Mouse (Mus musculus): ENCODE results near the gene Gm14403.
"Not testable (repeated sequence)": the region's sequence is repeated elsewhere in the genome, so short reads cannot be mapped to it uniquely, and the experiment has no call there.

Gm14403 gene

DNA sequence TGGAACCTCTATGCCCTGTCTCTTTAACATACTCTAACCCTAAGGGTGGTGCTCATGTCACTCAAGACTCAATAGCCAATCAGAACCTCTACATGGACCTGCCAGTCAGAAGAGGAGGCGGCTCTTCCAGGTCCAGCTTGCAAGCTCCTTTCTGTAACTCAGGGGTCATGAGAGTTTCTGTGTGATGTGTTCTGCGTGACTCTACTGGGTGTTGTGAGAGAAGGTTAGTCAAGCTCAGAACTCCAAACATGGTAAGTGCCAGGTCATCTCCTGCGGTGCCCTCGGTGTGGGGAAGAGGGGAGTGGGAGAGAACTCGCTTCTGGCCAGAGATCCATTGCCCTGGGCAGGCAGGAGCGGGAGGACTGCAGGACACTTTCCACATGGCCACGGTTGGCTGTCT, at the start of gene Gm14403:
TSS of gene Gm14403 (plus strand) at position 149 of the 400 bp plus-strand sequence.
- DNase-seq (ENCODE audit: low spot score) = not testable (repeated sequence)

DNA sequence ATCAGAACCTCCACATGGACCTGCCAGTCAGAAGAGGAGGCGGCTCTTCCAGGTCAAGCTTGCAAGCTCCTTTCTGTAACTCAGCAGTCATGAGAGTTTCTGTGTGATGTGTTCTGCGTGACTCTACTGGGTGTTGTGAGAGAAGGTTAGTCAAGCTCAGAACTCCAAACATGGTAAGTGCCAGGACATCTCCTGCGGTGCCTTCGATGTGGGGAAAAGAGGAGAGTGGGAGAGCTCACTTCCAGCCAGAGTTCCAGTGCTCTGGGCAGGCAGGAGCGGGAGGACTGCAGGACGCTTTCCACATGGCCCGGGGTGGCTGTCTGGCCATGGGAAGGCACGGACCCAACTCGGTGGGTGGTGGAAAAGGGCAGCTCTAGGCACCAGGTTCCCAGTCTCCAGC, 33.3 kb upstream of the Gm14403 start, which contains the start of gene Zfp970:
TSS of gene Zfp970 (plus strand) at position 58 of the 400 bp plus-strand sequence.
- DNase-seq (ENCODE audit: low spot score) = not testable (repeated sequence)

DNA sequence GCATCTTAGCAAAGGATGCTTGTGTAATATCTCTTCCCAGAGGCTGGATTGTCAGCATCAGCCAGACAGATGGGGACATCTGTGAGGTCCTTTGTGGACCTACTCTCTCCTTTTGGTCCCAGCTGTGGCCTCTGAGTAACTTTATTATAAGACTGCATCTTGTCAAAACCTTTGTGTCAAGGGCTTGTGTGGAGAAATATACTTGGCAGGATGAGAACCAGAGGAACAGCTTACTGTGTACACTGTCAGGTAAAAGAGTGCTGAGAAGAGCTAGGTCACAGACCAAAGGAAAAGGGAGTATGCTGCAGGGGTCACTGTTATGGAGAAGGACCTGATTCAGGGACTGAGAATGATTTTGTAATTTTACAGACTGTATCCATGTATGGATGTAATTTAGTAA, 29.8 kb upstream of the Gm14403 start:
- not testable (repeated sequence) for DNase-seq (ENCODE audit: low spot score)

DNA sequence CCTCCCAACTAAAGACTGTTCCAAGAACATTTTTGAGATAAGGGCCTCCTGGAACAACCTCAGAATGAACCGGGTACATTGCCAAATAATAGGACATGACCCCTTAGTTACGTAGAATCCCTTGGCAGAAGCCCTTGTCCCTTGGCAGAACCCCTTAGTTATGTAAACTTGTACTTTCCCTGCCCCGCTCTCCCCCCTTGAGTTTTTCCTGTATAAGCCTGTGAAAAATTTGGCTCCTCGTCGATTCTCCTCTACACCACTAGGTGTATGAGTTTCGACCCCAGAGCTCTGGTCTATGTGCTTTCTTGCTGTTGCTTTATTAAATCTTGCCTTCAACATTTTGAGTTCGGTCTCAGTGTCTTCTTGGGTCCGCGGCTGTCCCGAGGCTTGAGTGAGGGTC, 25.8 kb upstream of the Gm14403 start:
- DNase-seq (ENCODE audit: low spot score) = not testable (repeated sequence)

DNA sequence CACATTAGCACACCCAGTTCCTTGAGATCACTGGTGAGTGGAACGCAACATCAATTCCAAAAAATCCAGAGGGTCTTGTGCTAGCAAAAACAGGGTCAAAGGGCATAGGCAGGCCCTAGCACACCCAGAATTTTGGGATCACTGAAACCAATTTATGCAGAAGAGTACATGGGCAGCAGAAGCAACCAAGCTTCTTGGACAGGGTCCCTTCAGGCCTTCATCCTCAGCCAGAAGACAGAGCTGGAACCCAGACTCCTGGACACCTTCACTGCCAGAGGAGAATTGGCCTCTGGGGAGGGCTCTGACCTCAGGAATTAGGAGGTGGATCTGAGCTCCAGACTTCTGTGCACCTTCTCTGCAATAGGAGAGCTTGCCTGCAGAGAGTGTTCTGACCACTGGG, 16.0 kb upstream of the Gm14403 start:
- not testable (repeated sequence) for DNase-seq (ENCODE audit: low spot score)

DNA sequence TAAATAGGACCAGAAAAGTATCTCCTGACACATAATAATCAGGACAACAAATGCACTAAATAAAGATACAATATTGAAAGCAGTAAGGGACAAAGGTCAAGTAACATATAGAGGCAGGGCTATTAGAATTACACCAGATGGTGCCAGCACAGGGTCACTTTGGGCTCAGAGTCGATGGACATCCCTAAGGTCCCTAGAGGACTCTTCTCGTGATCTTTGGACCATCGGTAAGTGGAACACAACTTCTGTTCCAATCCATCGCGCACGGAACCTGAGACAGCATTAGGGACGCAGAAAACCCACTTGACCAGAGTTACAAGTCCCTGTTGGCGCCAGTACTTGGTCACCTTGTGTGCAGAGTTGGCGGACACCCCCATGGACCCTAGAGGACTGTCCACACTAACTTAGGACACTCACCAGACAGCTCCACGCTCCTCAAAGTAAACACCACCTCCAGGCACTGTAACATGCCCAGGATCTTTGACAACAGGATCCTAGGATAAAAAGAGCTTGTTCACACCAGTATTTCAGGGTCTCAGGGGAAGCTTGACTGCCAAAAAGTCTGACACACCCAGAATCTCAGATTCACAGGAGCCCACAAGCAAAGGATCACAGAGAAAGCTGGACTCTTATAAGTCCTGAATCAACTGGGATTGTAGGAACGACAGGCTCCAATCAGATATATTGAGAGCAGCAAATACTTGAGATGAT, 14.6 kb upstream of the Gm14403 start:
- DNase-seq (ENCODE audit: low spot score) = not testable (repeated sequence)

DNA sequence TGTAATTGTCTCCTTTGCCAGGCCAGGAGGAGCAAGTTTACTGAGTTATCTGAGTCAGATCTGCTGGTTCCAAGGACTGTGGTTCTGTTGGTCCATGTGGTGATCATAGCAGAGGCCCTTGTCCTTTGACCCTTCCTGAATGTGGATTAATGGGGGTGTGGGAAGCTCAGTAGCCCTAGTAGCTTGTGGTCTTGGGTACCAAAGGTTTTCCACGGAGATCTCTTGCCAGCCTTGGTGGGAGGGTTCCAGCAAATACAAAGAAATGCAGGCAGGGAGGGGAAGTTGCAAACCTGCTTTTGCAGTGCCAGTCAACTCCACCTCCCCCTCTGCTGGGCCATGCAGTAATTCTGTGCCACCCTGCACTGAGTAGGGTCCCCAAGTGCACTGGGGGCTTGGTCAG, 1.2 kb downstream of the Gm14403 start:
- DNase-seq (ENCODE audit: low spot score) = not testable (repeated sequence)

DNA sequence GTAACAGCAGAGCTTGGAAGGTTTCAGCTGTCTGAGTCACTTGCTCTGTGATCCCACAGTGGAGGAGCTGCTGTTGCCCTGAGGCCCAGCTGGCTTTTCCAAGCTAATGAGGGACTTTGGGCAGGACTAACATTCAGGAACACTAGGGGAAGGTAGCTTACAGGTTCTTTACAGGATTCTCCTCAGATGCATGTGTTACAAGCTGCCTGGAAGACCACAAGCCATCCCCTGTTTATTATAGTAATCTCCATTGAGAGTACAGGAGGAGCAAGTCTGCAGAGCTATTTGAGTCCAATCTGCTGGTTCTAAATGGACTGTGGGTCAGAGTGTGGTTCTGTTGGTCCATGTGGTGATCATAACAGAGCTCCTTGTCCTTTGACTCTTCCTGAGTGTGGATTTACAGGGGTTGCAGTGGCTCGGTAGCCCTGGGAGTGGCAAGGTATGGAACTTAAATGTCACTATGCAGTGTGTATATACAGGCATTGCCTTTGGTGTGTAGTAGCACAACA, 7.2 kb downstream of the Gm14403 start:
- DNase-seq (ENCODE audit: low spot score) = not testable (repeated sequence)

DNA sequence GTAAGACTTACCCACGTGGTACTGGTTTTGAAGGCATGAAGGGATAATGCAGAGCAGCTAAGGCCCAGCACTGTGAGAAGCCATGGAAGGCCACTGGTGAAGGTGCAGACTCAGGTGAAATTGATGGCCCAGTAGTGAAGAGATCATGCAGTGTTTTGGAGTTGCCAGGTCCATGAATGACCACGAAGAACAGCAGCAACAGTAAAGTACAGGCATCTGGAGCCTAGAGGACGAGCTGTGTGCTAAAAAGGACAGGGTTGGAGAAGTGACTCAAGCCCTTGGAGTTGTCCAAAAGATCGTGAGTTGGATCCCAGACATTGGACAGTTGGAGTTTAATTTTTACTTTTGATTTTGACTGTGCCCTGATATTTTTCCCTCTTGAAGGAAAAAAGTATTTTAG, 13.4 kb downstream of the Gm14403 start:
- DNase-seq (ENCODE audit: low spot score) = not testable (repeated sequence)

DNA sequence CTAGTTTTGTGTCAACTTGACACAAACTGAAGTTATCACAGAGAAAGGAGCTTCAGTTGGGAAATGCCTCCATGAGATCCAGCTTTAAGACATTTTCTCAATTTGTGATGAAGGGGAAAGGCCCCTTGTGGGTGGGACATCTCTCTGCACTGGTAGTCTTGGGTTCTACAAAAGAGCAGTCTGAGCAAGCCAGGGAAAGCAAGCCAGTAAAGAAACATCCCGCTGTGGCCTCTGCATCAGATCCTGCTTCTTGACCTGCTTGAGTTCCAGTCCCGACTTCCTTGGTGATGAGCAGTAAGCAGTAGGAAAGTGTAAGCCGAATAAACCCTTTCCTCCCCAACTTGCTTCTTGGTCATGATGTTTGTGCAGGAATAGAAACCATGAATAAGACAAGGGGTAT, 14.0 kb downstream of the Gm14403 start:
- not testable (repeated sequence) for DNase-seq (ENCODE audit: low spot score)

DNA sequence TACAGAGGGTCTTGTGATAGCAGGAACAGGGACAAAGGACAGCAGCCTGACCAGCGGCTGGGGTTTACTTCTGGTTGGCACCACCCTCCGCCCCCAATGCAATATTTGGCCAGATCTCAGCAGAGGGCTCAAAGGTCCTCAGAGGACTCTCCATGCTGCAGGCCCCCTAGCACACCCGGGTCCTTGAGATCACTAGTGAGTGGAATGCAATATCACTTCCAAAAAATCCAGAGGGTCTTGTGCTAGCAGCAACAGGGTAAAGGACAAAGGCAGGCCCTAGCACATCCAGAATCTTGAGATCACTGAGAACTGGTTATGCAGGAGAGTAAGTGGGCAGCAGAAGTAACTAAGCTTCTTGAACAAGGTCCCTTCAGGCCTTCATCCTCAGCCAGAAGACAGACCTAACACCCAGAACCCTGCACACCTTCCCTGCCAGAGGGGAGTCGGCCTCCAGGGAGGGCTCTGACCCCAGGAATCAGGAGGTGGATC, 16.0 kb downstream of the Gm14403 start:
- DNase-seq (ENCODE audit: low spot score) = not testable (repeated sequence)

DNA sequence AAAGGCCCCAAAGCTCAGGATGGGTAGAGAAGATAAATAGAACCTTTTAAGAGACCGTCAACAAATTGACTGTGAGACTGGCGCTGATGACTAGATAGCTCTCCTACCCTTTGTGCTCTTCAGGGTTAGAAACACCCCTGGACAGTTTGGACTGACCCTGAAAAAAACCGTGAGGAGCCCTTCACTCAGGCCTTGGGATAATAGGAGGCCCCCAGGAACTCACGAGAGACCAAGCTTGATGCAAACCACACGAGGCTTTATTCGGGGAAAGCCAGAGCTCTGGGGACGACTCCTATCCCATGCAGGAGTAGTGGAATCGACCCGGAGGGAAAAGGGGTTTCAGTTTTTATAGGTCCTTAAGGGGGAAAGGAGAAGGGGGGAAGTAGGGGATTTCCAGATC, 19.7 kb downstream of the Gm14403 start:
- DNase-seq (ENCODE audit: low spot score) = not testable (repeated sequence)

DNA sequence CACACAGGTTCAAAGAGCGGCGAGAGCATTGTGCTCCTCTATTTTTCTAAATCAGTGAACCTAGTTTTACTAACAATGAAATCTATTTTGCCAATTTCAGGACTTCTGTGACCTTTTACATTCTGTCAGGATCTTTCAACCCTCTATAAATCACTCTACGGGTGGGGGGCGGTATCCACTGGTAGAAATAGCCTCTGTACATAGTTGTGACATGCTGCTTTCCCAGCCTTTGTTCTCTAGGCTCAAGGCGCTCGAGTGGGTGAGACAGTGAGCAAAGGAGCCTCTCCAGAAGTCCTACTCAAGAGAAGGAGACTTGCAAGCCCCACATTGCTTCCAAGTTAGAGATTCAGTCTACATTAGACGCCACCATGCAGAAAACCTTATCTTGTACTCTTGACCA, 20.3 kb downstream of the Gm14403 start:
- DNase-seq (ENCODE audit: low spot score) = not testable (repeated sequence)

DNA sequence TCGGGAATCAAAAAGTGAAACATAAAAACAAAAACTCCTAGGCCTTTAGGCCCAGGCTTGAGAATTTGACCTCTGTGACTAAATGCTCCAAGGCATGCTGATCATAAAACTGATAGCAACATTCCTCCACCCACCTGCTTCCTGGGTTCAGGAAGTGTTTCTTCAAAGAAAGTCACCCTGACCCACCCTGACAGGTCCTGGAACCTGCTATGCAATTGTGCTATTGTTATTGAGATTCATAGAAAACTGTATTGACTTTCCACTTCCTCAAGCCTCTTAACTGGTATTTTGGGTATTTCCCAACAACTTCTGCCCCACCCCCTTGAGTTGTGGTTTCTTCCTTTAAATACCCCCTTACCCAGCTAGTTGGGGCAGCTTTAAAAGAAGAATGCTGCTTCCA, 20.9 kb downstream of the Gm14403 start:
- not testable (repeated sequence) for DNase-seq (ENCODE audit: low spot score)

DNA sequence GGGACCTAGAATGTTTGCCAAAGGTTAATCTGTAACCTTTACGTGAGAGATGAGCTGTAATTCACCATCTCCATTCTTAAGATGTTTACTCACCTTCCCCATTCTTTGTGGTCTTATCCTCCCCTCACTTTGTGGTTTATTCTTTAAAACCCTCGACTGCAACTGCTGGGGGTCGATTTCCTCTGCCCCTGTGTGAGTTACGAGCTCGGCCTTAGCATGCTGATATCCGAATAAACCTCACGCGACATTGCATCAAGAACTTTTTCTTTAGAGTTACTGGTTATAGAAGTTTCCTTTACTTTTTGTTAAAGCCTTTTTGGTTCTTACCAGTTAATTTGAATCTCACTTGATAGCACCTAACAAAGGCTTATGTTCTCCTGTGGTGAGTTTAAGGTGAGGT, 22.0 kb downstream of the Gm14403 start:
- no peak for DNase-seq (ENCODE audit: low spot score)

DNA sequence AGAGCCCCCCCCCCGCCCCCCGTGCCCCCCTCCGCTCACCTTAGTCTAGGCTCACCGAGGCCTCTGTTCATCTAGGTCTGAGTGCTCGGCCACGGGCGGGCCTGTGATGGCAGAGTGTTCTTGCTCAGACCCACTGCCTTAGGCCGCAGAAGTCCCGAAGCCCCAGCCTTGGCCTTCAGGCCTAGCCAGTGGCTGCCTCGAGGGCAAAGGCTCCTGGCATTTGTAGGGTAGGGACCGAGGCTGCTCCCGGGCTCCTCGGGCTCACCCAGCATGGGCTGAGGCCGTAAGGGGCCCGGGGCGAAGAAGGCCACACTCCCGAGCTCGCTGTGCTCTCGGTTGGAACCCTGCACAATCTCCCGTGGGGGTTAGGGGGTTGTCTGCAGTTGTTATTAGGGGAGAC, 25.0 kb downstream of the Gm14403 start:
- no peak for DNase-seq (ENCODE audit: low spot score)

DNA sequence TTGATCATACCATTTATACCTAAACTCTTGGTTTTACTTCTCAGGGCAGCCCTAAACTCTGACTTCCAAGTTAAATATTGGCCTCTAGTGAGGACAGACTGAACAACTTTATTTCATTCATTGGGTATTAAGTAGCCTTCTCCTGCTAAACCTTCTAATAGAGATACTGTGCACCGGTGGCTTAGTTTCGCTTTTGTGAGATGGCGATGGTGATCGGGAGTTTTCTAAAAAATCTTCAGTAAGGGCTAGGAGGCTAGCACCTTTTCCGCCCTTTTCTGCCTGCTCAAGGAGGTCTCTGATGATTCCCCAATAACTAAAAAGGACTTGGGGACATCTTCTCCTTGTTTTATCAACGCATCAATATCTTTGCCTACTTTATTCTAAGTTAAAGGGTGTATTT, 25.7 kb downstream of the Gm14403 start:
- not testable (repeated sequence) for DNase-seq (ENCODE audit: low spot score)

DNA sequence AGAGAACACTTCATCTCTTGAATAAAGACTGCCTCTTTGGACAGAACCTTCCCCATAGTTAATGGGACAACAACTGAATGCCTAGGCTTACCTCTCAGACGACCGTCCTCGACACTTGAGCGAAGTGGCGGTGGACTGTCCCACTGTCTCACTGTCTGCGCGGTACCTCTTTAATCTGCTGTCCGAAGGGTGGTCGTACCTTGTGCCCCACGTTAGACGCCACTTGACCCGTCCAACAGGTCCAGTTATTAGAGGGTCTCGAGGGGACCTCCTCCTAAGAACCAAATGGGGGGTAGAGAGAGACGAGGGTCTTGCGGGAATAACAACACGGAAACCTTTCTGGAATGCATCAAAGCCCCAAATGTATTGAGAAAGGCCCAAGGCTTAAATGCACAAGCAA, 26.2 kb downstream of the Gm14403 start:
- DNase-seq (ENCODE audit: low spot score) = not testable (repeated sequence)

DNA sequence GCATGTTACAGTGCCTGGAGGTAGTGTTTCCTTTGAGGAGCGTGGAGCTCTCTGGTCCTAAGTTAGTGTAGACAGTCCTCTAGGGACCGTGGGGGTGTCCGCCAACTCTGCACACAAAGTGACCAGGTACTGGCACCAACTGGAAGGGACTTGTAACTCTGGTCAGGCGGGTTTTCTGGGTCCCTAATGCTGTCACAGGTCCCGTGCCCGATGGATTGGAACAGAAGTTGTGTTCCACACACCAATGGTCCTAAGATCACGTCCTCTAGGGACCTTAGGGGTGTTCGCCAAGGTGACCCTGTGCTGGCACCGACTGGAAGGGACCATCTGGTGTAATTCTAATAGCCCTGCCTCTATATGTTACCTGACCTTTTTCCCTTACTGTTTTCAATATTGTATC, 37.9 kb downstream of the Gm14403 start:
- no peak for DNase-seq (ENCODE audit: low spot score)

DNA sequence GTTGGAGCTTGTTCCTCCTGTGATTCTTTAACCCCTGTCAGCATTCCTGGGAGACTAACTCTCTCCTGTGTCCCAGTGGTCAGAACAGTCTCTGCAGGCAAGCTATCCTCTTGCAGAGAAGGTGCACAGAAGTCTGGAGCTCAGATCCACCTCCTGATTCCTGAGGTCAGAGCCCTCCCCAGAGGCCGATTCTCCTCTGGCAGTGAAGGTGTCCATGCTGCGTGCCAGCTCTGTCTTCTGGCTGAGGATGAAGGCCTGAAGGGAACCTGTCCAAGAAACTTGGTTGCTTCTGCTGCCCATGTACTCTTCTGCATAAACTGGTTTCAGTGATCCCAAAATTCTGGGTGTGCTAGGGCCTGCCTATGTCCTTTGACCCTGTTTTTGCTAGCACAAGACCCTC, 39.1 kb downstream of the Gm14403 start:
- not testable (repeated sequence) for DNase-seq (ENCODE audit: low spot score)

DNA sequence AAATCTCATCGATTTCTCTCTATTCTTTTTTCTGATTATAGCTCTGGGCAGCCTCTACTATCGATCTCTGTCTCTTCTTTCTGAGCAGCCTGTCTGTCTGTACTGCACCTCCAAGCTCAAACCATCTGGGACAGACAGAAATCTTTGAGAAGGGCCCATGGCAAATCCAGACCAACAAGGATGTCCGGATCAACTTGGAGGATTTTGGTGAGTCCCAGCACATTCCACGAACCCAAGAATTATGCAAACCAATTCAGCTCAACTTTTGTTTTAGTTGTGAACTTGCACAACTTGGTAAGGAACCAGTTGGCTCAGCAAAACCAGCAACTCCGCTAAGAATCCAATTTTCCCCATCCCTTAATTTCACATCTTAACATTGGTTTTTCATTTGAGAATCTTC, 39.7 kb downstream of the Gm14403 start:
- DNase-seq (ENCODE audit: low spot score) = not testable (repeated sequence)

DNA sequence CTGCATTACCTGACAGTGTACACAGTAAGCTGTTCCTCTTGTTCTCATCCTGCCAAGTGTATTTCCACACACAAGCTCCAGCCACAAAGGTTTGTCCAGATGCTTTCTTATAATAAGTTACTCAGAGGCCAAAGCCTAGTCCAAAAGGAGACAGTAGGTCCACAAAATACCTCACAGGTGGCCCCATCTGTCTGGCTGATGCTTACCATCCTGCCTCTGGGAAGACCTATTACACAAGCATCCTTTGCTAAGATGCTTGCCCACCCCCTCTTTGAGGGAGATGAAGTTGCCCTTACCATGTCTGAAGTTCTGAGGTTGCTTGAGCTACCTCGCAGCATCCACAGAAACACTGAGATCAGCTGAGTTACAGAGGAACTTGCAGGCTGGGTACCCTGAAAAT, 57.2 kb downstream of the Gm14403 start:
- not testable (repeated sequence) for DNase-seq (ENCODE audit: low spot score)

Measured in ovary, postnatal 14 days (tissue).